ENCODE assay signal across 8 mouse cellular contexts in the genomic region with DNA sequence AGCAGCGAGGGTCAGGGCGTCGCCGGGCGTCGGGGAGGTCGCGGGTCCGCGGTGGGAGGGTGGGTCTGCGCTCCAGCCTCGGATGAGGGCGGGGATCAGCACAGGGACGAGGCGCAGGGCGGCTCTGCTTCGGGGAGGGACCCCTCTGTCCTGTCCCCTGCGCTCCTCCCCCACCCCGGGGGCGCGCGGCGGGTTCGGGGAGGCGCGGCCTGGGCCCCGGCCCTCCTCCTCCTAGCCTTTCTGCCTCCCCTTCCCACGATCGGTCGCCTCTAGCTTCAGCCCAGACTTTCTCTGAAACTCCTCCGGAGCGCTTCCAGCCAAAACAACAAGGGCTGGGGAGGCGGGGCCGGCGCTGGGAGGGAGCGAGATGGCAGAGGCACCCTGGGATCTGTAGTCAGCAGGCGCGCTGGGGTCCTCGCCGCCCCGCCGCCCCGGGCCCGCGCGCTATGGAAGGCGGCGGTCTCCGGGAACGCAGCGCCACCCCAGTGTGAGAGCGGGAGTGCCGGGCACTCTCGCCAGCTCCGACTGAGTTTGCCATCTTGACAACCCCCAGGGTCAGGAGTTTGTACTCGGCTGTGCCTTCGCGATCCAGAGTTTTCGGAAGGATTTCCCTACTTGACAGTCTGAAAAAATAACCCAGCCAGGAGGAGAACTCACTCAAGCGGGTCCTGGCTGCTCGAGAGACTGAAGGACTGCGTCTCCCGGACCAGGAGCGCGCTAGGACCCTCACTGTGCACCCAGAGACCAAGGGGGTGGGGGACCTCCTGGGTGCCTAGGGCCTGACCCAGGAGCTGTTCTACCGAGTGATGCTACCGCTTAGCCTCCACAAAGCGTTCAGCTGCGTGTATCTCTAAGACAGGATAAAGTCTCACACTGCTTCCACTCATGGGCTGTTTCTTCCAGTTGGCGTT. TPM values are rescaled to one million over a fixed set of nuclear protein-coding genes. Genes with fewer than 3 reads are reported as not detected.
DNase-seq lines count a peak whose midpoint lies in the region; ATAC-seq and TF ChIP-seq lines count a peak whose summit lies in the region.

A gene (minus strand): TSS at position 324 of the 911 bp plus-strand sequence.

- 2% methylated on average over 70 of the region's 70 CpGs for WGBS in cerebellum, adult 2 months
- 2% methylated on average over 60 of the region's 70 CpGs for WGBS in forebrain, postnatal 0 days
- 5% methylated on average over 51 of the region's 70 CpGs for WGBS in liver, postnatal 0 days (ENCODE audit: insufficient replicate concordance)
- 1% methylated on average over 67 of the region's 70 CpGs for WGBS in neural tube, embryonic 15.5 days

- peak within 1 kb of the TSS; percentile 77 for H3K4me3 ChIP-seq in cerebellum, adult 2 months (replicated peaks; ENCODE audit: insufficient read depth, low read depth, low read length)
- peak within 1 kb of the TSS; percentile 78 for H3K4me3 ChIP-seq in forebrain, postnatal 0 days (ENCODE audit: low read depth, low read length)
- peak within 1 kb of the TSS; percentile 79 for H3K4me3 ChIP-seq in liver, postnatal 0 days (ENCODE audit: low read depth, low read length)
- peak within 1 kb of the TSS; percentile 58 for H3K4me3 ChIP-seq in neural tube, embryonic 15.5 days (replicated peaks)

- peak; percentile 98 for ATAC-seq in forebrain, postnatal 0 days
- peak; percentile 85 for ATAC-seq in liver, postnatal 0 days
- peak; percentile 96 for ATAC-seq in neural tube, embryonic 15.5 days (ENCODE audit: low FRiP score)

- H3K9ac ChIP-seq in forebrain, postnatal 0 days, result peak within 1 kb of the TSS; percentile 70
- peak within 1 kb of the TSS; percentile 79 for H3K9ac ChIP-seq in liver, postnatal 0 days (replicated peaks)
- peak within 1 kb of the TSS; percentile 64 for H3K9ac ChIP-seq in neural tube, embryonic 15.5 days (replicated peaks)

- H3K4me1 ChIP-seq in cerebellum, adult 2 months (ENCODE audit: control insufficient read depth, insufficient read depth, low read length), result no peaks in the 10 kb centered on the region
- no peaks in the 10 kb centered on the region; the same call in 1 of the 2 replicates for H3K4me1 ChIP-seq in forebrain, postnatal 0 days (ENCODE audit: insufficient read depth)
- H3K4me1 ChIP-seq in liver, postnatal 0 days (ENCODE audit: insufficient read depth), result peaks cover 7% of the 10 kb centered on the region
- H3K4me1 ChIP-seq in neural tube, embryonic 15.5 days, result peaks cover 21% of the 10 kb centered on the region

- DNase-seq in Muller cell, postnatal 12 days (ENCODE audit: inconsistent ontology term), result peak; percentile 99
- peak; percentile 74 to 76 for DNase-seq in cerebellum, adult 2 months
- peak; percentile 93 for DNase-seq in forebrain, postnatal 0 days
- peak; percentile 91 to 92 for DNase-seq in heart, postnatal 14 days
- DNase-seq in layer of hippocampus, adult 18-20 months (ENCODE audit: low spot score in 2 of 2), result peak; percentile 64 to 86
- DNase-seq in liver, postnatal 0 days, result peak; percentile 86
- DNase-seq in thymus, postnatal 0 days (ENCODE audit: low spot score), result peak; percentile 59

- H3K36me3 ChIP-seq in forebrain, postnatal 0 days (ENCODE audit: insufficient read depth), result no peaks in the 10 kb centered on the region
- H3K36me3 ChIP-seq in liver, postnatal 0 days (replicated peaks; ENCODE audit: insufficient read depth, low read length), result no peaks in the 10 kb centered on the region
- H3K36me3 ChIP-seq in neural tube, embryonic 15.5 days, result no peaks in the 10 kb centered on the region

- TF ChIP-seq POLR2A in cerebellum, adult 2 months (IDR thresholded peaks at IDR 0.05; ENCODE audit: borderline replicate concordance, insufficient read depth, low read length), result no peak

- no peak for TF ChIP-seq EP300 in liver, postnatal 0 days (IDR thresholded peaks at IDR 0.05; ENCODE audit: low read depth)

- peak within 1 kb of the TSS; percentile 49; the same call in 1 of the 2 replicates for H3K27ac ChIP-seq in cerebellum, adult 2 months (ENCODE audit: insufficient read depth, low read length)
- H3K27ac ChIP-seq in forebrain, postnatal 0 days (ENCODE audit: low read depth, low read length), result peak within 1 kb of the TSS; percentile 89
- H3K27ac ChIP-seq in liver, postnatal 0 days (ENCODE audit: low read depth), result peak within 1 kb of the TSS; percentile 94
- peak within 1 kb of the TSS; percentile 86 for H3K27ac ChIP-seq in neural tube, embryonic 15.5 days (replicated peaks)

- no peaks in the 10 kb centered on the region for H3K9me3 ChIP-seq in forebrain, postnatal 0 days (ENCODE audit: low read length)
- no peaks in the 10 kb centered on the region for H3K9me3 ChIP-seq in liver, postnatal 0 days (ENCODE audit: low read length)
- H3K9me3 ChIP-seq in neural tube, embryonic 15.5 days (replicated peaks), result no peaks in the 10 kb centered on the region

- H3K27me3 ChIP-seq in cerebellum, adult 2 months (ENCODE audit: control insufficient read depth, insufficient read depth, low read length), result no peaks in the 10 kb centered on the region
- H3K27me3 ChIP-seq in forebrain, postnatal 0 days (ENCODE audit: insufficient read depth, low read length), result no peaks in the 10 kb centered on the region
- H3K27me3 ChIP-seq in liver, postnatal 0 days (ENCODE audit: insufficient read depth, low read length), result peaks cover 17% of the 10 kb centered on the region
- no peaks in the 10 kb centered on the region for H3K27me3 ChIP-seq in neural tube, embryonic 15.5 days (replicated peaks)

- intact Hi-C loops in heart, postnatal 14 days (cut with DNase I), result loop anchor here (2.0 kb wide), 1 partner anchor 114 kb away; no protein-coding TSS in a partner anchor

- peak within 1 kb of the TSS; percentile 74 for H3K4me2 ChIP-seq in forebrain, postnatal 0 days (ENCODE audit: low read depth)
- H3K4me2 ChIP-seq in liver, postnatal 0 days (ENCODE audit: low read depth, low read length), result peak within 1 kb of the TSS; percentile 88
- peak within 1 kb of the TSS; percentile 76 for H3K4me2 ChIP-seq in neural tube, embryonic 15.5 days

- peak; percentile 19; the same call in 1 of the 2 replicates for TF ChIP-seq CTCF in cerebellum, adult 2 months (IDR thresholded peaks at IDR 0.05; ENCODE audit: borderline replicate concordance, insufficient read depth, low read depth, low read length)
- TF ChIP-seq CTCF in forebrain, postnatal 0 days (IDR thresholded peaks at IDR 0.05; ENCODE audit: low read depth), result peak; percentile 79
- peak; percentile 66 for TF ChIP-seq CTCF in liver, postnatal 0 days (IDR thresholded peaks at IDR 0.05; ENCODE audit: low read depth)

RNA-seq across cellular contexts. Expression of the gene that starts here (rescaled TPM):
- 29.9 and 34.0 TPM in 2 replicates for polyA plus RNA-seq in cerebellum, adult 2 months (2012; rRNA removed)
- 10.7 and 15.7 TPM in 2 replicates for total RNA-seq in forebrain, postnatal 0 days (2014; rRNA removed)
- 7.5 and 9.8 TPM in 2 replicates for polyA plus RNA-seq in forebrain, postnatal 0 days (2015; fragmentation: Nextera tagmentation; extraction: Ambion mirVana)
- total RNA-seq in heart, postnatal 14 days (2021), result 10 to 100 TPM; 35.5 to 40.0 TPM
- total RNA-seq in layer of hippocampus, adult 18-20 months (2021), result 10 to 100 TPM; 17.2 to 21.1 TPM
- 3.8 and 3.9 TPM in 2 replicates for polyA plus RNA-seq in liver, postnatal 0 days (2015; fragmentation: Nextera tagmentation; extraction: Ambion mirVana)
- 9.6 and 11.4 TPM in 2 replicates for polyA plus RNA-seq in neural tube, embryonic 15.5 days (2015; fragmentation: Nextera tagmentation; extraction: Ambion mirVana)
- polyA plus RNA-seq in thymus, postnatal 0 days (2015; fragmentation: Nextera tagmentation; extraction: Ambion mirVana), result 4.2 and 4.3 TPM in 2 replicates

Comparison
In these comparisons a context has a peak if more than half of its experiments do, and no peak if none do; other contexts are left out.
1. Peak in every context shown above with its lines: DNase-seq, ATAC-seq, H3K4me3 ChIP-seq and H3K27ac ChIP-seq.
2. CTCF ChIP-seq: peak in every context shown above with its lines; median percentile 79 in forebrain, postnatal 0 days; 66 in liver, postnatal 0 days; 19 in cerebellum, adult 2 months.